Mouse (Mus musculus) heart, embryonic 16.5 days (tissue): ENCODE measurements around the gene Gfi1. TPM values are rescaled to one million over a fixed set of nuclear protein-coding genes. Genes with fewer than 3 reads are reported as not detected.
A peak's percentile ranks its signal among the peaks of the same experiment; 100 is the strongest.

Experiments
- ATAC-seq: fragments of 200-750 bp; cut with Nextera tagmentation; replicated peaks from 2 replicates; pipeline ENCODE4 v1.8.0; 2017; ENCODE audit warnings: moderate number of reproducible peaks; ENCODE audit not compliant: insufficient read depth, low FRiP score; ENCODE audit errors: extremely low read depth
- H3K27ac ChIP-seq: fragments of 300-500 bp; sonication (generic); 2 replicates; pipeline ENCODE4 v1.5.1; 2014; ENCODE audit warnings: mild to moderate bottlenecking, low read length, control low read depth, moderate library complexity
- H3K27me3 ChIP-seq: fragments of 300-500 bp; sonication (generic); 2 replicates; pipeline ENCODE4 v1.6.1; 2014; ENCODE audit warnings: low read length, mixed read lengths; ENCODE audit not compliant: control insufficient read depth, insufficient read depth
- H3K36me3 ChIP-seq: fragments of 300-500 bp; sonication (generic); 2 replicates; pipeline ENCODE4 v1.6.1; 2014; ENCODE audit not compliant: control insufficient read depth, insufficient read depth
- H3K4me1 ChIP-seq: fragments of 300-500 bp; sonication (generic); 2 replicates; pipeline ENCODE4 v1.6.1; 2014; ENCODE audit warnings: low read length, mixed read lengths; ENCODE audit not compliant: control insufficient read depth, insufficient read depth
- H3K4me2 ChIP-seq: fragments of 300-500 bp; sonication (generic); 2 replicates; pipeline ENCODE4 v1.6.1; 2014; ENCODE audit warnings: low read depth, mild to moderate bottlenecking, control low read depth, low read length
- H3K4me3 ChIP-seq: fragments of 300-500 bp; sonication (generic); 2 replicates; pipeline ENCODE4 v1.5.1; 2014; ENCODE audit warnings: mild to moderate bottlenecking, control low read depth, low read length
- H3K9ac ChIP-seq: fragments of 300-500 bp; sonication (generic); 2 replicates; pipeline ENCODE4 v1.6.1; 2014; ENCODE audit warnings: low read length, control low read depth
- H3K9me3 ChIP-seq: fragments of 300-500 bp; sonication (generic); replicated peaks from 2 replicates; pipeline ENCODE4 v1.6.1; 2016; ENCODE audit warnings: low read length; ENCODE audit not compliant: control insufficient read depth
- WGBS: fragments of 180-500 bp; shearing (Covaris S2); extraction: QIAGEN DNeasy Blood & Tissue Kit; methylation state at CpG from one replicate; pipeline ENCODE4 v1.1.7; 2014; 5-methylcytosine and 5-hydroxymethylcytosine counted together
- polyA plus RNA-seq: library from polyadenylated mRNA; unstranded; fragments of >200 nt; fragmentation: Nextera tagmentation; extraction: Ambion mirVana; gene quantifications from 2 replicates; pipeline ENCODE4 v1.2.1, GENCODE M21; 2015

The Gfi1 gene
- polyA plus RNA-seq, 1 experiment from 2014 or later: 3.0 TPM

DNA sequence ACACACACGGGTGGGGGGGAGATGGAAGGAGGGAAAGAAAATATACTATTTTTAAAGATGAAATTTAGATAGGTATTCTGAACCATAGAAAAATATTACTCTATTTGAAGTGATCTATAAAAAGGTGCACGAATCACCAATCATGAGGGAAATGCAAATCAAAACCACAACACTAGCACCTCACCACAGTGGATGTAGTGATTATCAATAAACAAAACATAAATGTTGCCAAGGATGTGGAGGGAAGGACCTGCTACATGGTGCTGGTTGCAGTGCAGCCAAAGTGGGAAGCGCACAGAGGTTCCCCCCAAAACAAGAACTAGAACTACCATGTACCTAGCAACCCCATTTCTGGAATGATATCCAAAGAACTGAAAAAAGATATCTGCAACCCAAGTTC lies 30.8 kb downstream of the Gfi1 start:
- no peaks in the 10 kb centered on the region for H3K27me3 ChIP-seq
- 0 out of 2 replicates have a peak, but pooled peaks cover 3% of the 10 kb centered on the region for H3K9me3 ChIP-seq
- no peak overlapping the region for H3K4me2 ChIP-seq
- no peak overlapping the region for H3K27ac ChIP-seq
- 76% methylated on average over 3 of the region's 3 CpGs for WGBS
- no peaks in the 10 kb centered on the region for H3K36me3 ChIP-seq
- H3K4me3 ChIP-seq: no peak overlapping the region
- H3K4me1 ChIP-seq: no peaks in the 10 kb centered on the region
- no peak overlapping the region for H3K9ac ChIP-seq
- ATAC-seq: no peak

DNA sequence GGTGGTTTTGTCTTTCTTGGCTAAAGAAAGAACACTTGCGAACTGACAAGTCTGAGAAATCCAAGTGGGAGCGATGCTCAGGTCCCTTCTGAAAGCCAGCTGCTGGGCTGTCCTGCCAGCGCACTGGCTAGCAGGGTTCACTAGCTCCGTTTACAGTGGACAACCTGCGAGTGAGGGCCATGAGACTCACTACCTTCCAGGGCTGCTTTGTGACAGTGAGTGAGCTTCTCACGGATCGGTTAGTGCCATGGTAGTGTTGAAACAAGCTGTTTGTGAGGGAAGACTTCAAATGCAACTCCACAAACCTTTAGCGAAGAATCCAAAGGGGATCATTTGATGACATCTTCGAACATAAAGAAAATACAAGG lies 37.4 kb downstream of the Gfi1 start:
- Histone ChIP-seq H3K4me3 (peak overlapping the region; percentile 67), H3K27me3 (peaks cover 3% of the 10 kb centered on the region; the same call in 1 of the 2 replicates), H3K9ac (peak overlapping the region; percentile 66), H3K9me3 (no peaks in the 10 kb centered on the region), H3K36me3 (no peaks in the 10 kb centered on the region), H3K4me2 (peak overlapping the region; percentile 88), H3K27ac (no peak overlapping the region), H3K4me1 (no peaks in the 10 kb centered on the region)
- ATAC-seq: peak; percentile 23
- WGBS: 23% methylated on average over 9 of the region's 9 CpGs

DNA sequence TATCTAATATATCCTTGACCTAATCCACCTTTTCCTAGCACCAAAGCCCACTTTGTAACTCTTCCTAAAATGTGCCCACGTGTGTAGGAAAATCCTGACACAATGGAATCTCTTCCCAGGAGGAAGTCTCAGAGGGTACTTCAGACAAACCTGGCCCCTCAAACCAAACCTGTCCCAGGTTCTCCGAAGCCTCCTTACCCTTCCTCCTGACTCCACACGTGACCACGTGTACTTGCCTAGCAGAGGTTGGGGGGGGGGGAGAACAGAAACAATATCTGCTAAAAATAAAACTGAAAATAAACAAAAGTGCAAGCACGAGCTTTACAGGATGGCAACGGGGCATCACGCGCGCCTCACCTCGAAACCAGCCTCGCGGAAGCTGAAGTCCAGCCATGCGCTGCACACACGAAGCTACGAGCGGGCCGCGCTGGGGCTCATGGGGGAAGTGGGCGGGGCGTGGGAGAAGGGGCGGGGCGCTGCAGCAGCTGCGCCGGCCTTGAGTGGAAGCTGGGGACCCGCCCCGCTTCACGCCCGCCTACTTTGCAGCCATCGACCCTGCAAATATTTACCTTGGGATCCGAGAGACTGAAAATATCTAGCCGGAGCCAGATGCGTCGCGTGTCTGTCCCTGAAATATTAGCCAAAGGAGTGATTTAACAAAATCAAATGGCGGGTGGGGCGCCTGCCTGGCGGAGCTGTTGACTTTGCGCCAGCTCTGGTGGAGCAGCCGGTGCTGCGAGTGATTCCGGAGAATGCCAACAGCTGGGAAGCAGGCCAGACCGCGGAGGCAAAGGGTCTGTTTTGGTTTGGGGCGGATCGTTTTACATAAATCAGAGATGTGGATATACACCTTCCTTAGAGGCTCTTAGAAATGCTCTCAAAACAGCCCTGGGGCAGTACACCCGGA lies 38.0 kb downstream of the Gfi1 start:
- Histone ChIP-seq H3K4me1 (no peaks in the 10 kb centered on the region), H3K4me3 (peak overlapping the region; percentile 67), H3K9ac (peak overlapping the region; percentile 66), H3K27ac (0 out of 2 replicates have a peak overlapping the region, but pooled peaks have one; percentile 12), H3K9me3 (no peaks in the 10 kb centered on the region), H3K36me3 (no peaks in the 10 kb centered on the region), H3K27me3 (peaks cover 3% of the 10 kb centered on the region; the same call in 1 of the 2 replicates), H3K4me2 (peak overlapping the region; percentile 88)
- peak; percentile 86 for ATAC-seq
- 12% methylated on average over 46 of the region's 46 CpGs for WGBS

DNA sequence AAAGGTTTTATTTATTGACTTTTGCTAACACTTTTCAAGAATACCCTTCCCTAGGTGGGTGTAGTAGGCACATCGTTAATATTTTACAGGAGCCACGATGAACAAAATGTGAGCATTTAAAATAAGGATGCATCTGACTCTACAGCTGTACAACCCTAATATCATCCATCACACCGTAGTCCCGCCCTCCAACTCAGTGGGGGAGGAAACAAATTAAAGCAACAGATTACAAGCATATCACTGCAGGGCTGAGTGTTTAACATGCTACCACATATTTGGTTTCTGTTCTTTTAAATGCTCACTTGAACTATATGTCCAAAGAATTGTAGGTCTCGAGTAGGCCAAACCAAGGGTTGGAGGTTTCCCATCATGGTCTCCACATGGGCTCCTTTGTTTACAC lies 38.7 kb downstream of the Gfi1 start:
- Histone ChIP-seq H3K4me3 (no peak overlapping the region), H3K9ac (no peak overlapping the region), H3K9me3 (no peaks in the 10 kb centered on the region), H3K27ac (no peak overlapping the region), H3K27me3 (peaks cover 3% of the 10 kb centered on the region; the same call in 1 of the 2 replicates), H3K4me2 (no peak overlapping the region), H3K36me3 (no peaks in the 10 kb centered on the region), H3K4me1 (no peaks in the 10 kb centered on the region)
- 88% methylated on average over 5 of the region's 5 CpGs for WGBS
- ATAC-seq: no peak

DNA sequence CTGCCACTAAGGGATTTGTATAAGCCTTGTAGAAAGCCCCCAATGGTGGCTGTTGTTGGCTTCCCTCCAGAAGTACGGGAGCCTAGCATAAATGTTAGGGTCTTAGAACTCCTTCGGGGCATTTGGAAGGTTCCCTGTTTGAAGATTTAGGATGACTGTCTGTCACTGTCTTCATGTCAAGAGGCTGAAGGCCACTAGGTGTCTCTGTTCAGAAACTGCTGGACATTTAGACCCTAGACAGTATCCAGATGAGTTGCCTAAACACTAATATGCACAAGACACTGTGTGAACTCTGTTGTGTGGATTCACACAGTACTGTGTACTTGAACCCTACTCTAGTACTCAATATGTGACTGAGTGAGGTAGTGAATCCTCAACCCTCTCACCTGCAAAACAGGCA lies 41.5 kb downstream of the Gfi1 start:
- no peaks in the 10 kb centered on the region for H3K4me1 ChIP-seq
- H3K9me3 ChIP-seq: no peaks in the 10 kb centered on the region
- no peak overlapping the region for H3K4me2 ChIP-seq
- H3K36me3 ChIP-seq: no peaks in the 10 kb centered on the region
- 69% methylated on average over 2 of the region's 2 CpGs for WGBS
- no peak overlapping the region for H3K9ac ChIP-seq
- H3K27me3 ChIP-seq: peaks cover 2% of the 10 kb centered on the region; the same call in 1 of the 2 replicates
- H3K27ac ChIP-seq: no peak overlapping the region
- ATAC-seq: no peak
- no peak overlapping the region for H3K4me3 ChIP-seq

DNA sequence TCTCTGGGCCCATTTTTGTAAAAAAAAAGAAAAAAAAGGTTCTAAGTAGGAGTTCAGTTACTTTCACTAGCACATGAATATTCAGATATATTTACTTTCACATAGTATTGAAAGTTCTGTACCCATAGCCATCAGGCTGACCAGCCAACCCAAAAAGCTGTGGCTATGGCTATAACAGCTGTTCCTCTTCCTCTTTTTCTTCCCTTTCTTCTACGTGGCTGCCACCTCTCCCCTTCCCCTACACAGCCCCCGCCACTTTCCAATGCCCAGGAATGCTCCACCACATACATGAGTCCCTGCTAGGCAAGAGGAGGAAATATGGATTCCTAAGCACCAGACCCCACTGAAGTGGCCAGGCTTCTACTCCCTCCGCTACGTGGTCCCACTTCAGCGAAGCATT lies 44.5 kb downstream of the Gfi1 start:
- H3K27ac ChIP-seq: no peak overlapping the region
- no peak overlapping the region for H3K4me2 ChIP-seq
- no peaks in the 10 kb centered on the region for H3K27me3 ChIP-seq
- WGBS: 74% methylated on average over 5 of the region's 5 CpGs
- no peaks in the 10 kb centered on the region for H3K36me3 ChIP-seq
- no peaks in the 10 kb centered on the region for H3K4me1 ChIP-seq
- no peak overlapping the region for H3K4me3 ChIP-seq
- no peaks in the 10 kb centered on the region for H3K9me3 ChIP-seq
- ATAC-seq: no peak
- H3K9ac ChIP-seq: no peak overlapping the region

DNA sequence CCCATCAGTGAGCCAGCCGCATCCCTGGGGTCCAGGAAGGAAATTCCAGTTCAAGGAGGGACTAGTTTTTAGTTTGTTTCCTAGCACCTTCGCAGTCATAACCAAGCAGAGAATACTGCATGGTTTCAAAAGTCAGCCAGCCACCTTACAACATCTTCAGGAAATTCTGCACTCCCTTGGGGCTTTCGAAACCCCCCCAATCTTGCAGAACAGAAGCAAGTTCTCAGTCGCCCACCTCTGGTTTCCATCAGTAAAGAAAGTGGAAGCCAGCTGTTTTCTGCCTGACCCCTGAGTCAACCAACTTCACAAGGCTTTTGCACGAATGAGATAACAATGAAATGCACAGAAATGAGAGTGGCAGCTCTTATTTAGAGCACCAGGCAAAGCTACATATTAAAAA lies 47.4 kb downstream of the Gfi1 start:
- H3K27ac ChIP-seq: no peak overlapping the region

More for the DNA sequence above, 47.4 kb downstream of the Gfi1 start:
- Histone ChIP-seq H3K9ac (no peak overlapping the region), H3K4me1 (no peaks in the 10 kb centered on the region), H3K36me3 (no peaks in the 10 kb centered on the region), H3K4me3 (no peak overlapping the region), H3K9me3 (no peaks in the 10 kb centered on the region), H3K4me2 (no peak overlapping the region), H3K27me3 (no peaks in the 10 kb centered on the region)
- ATAC-seq: no peak
- 51% methylated on average over 5 of the region's 5 CpGs for WGBS

Other genes with a start within 250 kb of the Gfi1 start
- 0.21 and 0.30 TPM in 2 replicates for gene Gm42669, start 218.4 kb downstream of the Gfi1 start, polyA plus RNA-seq
- 0.04 and 0.07 TPM in 2 replicates for gene 1700028K03Rik, start 191.3 kb downstream of the Gfi1 start, polyA plus RNA-seq
- gene Rpap2, start 128.7 kb downstream of the Gfi1 start, polyA plus RNA-seq: 10.6 and 15.2 TPM in 2 replicates
- gene Glmn, start 128.1 kb downstream of the Gfi1 start, polyA plus RNA-seq: 15.8 and 17.4 TPM in 2 replicates
- gene Ube2d2b, start 104.1 kb upstream of the Gfi1 start, polyA plus RNA-seq: 0.14 and 0.35 TPM in 2 replicates
- gene Evi5, start 149.1 kb upstream of the Gfi1 start, polyA plus RNA-seq: 40.5 and 41.0 TPM in 2 replicates
- 41.8 and 46.6 TPM in 2 replicates for gene Rpl5, start 174.5 kb upstream of the Gfi1 start, polyA plus RNA-seq